Mouse (Mus musculus) heart, adult 2 months (tissue): ENCODE results near the gene Dnal4.

Experiments used
- CTCF ChIP-seq: fragments of 200-600 bp; IDR thresholded peaks from 2 replicates; pipeline ENCODE4 v1.8.1; 2022; ENCODE audit warnings: antibody characterized with exemption, mild to moderate bottlenecking, moderate library complexity
- EP300 ChIP-seq: fragments of 200-500 bp; IDR thresholded peaks from 2 replicates; pipeline ENCODE4 v1.6.1; 2011; ENCODE audit warnings: low read depth, low read length, control low read depth; ENCODE audit not compliant: insufficient read depth
- POLR2A ChIP-seq: fragments of 200-500 bp; IDR thresholded peaks from 2 replicates; pipeline ENCODE4 v1.6.1; 2011; ENCODE audit warnings: mild to moderate bottlenecking, low read depth, low read length, control low read depth; ENCODE audit not compliant: insufficient read depth

DNA sequence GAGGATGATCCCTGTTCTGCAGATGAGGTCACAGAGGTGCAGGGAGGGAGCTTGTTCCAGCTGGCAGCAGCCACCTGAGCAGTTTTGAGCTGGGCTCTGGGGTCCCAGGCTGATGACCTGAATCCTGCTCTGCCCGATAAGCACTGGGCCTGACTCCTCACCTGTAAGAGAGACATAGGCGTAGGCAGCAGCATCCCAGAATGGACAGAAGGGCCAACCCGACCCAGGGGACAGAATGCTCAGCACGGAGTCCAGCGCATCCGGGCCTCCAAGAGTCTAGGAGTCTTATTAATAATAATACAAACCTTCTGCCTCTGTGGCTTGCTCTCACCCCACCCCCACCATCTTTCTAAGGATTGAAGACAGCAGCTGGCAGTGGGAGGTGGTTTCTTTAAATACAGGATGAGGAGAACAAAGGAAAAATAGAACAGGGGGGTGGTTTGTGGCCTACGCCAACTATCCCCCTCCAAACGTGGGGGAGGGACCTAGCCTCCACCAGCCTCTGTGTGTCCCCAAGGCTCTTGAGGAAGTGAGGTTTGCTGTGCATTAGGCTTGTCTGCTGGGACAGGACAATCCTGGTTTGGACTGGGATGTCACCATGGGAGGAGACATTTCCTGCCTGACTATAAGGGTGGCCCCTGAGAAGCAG lies 21.5 kb downstream of the Dnal4 start:
- TF ChIP-seq POLR2A: no peak
- no peak for TF ChIP-seq CTCF
- no peak for TF ChIP-seq EP300
